Mouse (Mus musculus): ENCODE data around the gene Jak1.
"Not testable (repeated sequence)": the region's sequence is repeated elsewhere in the genome, so short reads cannot be mapped to it uniquely, and the experiment has no call there.

Jak1 gene

GRCm38 (mm10) chr4:101276456-101277070 is 11.5 kb upstream of the Jak1 start:
- DNase-seq (ENCODE audit: low read depth), result no peak

GRCm38 (mm10) chr4:101275881-101276280 is 10.8 kb upstream of the Jak1 start:
- no peak for DNase-seq (ENCODE audit: low read depth)

DNA sequence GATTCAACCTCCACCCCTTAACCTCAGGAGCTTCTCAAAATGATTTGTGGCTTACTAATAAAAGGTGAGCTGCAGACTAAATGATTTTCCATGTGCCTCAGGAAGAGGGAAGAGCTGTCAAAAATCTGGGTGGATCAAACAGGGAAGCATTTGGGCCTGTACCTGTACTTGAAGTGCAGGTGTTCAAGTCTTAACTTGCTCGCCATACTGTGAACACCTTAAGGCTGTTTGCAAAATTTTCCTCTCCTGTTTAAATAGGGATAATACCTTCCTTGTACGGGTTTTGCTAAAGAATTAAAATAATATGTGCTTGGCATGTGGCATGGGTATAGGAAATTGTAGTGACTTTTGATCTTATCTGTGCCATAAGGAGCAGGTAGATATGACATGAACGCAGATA is 5.7 kb upstream of the Jak1 start:
- no peak for DNase-seq (ENCODE audit: low read depth)

GRCm38 (mm10) chr4:101268506-101268905 is 3.4 kb upstream of the Jak1 start:
- not testable (repeated sequence) for DNase-seq (ENCODE audit: low read depth)

DNA sequence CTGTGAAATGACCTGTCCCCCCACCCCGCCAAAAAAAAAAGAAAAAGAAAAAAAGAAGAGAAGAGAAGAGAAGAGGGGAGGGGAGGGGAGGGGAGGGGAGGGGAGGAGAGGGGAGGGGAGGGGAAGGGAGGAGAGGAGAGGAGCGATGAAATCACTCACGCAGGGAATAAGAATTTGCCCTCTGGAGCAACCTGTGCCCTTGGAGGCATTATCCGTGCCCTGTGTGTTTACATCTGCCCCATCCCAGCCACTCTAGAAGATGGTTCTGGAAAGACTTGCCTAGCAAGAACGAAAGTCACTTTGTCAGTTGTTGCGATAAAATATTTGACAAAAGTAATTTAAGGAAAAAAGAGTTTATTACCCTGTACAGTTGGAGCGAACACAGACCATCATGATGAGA is 441 bp upstream of the Jak1 start:
- no peak for DNase-seq (ENCODE audit: low read depth)

DNA sequence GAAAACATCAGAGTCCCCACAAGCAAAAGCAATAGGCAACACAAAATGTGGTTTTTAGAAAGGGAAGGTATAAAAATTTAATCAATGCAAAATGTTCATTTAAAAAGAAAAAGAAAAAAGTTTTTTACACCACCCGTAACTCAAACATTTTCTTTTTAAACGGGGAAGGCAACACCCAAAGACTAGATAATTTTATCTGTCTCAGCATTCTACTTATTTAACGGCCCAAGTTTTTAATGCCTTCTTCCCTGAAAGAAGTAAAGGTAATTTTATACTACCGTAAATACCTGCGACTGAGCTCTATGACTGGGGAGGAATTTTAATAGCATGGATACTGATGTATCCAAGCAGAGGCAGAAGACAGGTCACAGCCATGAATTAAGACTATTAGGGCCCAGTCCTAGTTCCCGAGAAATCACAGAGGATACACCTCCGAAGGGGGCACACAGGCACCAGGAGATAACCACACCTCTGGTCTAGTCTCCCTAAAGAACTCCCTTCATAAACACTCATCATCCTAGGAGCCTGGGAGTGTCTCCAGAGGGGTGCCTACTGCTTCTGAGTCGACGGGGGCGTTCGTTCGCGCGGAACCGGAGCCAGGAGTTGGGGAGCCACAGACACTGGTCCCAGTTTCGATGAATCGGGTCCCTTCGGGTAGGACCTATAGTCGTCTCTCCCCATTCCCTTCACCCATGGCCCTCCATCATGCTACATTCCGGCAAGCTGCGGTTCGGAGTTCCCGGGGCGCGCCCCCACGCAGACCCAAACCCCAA is 928 bp downstream of the Jak1 start:
- DNase-seq (ENCODE audit: low read depth), result no peak

GRCm38 (mm10) chr4:101261596-101261995 is 3.5 kb downstream of the Jak1 start:
- DNase-seq (ENCODE audit: low read depth), result no peak

- no peak for DNase-seq (ENCODE audit: low read depth)
These were observed 4.3 kb downstream of the Jak1 start for GRCm38 (mm10) chr4:101260744-101261291.

GRCm38 (mm10) chr4:101256526-101257210 is 8.4 kb downstream of the Jak1 start:
- no peak for DNase-seq (ENCODE audit: low read depth)

GRCm38 (mm10) chr4:101254606-101255349 is 10.3 kb downstream of the Jak1 start:
- DNase-seq (ENCODE audit: low read depth), result no peak

DNA sequence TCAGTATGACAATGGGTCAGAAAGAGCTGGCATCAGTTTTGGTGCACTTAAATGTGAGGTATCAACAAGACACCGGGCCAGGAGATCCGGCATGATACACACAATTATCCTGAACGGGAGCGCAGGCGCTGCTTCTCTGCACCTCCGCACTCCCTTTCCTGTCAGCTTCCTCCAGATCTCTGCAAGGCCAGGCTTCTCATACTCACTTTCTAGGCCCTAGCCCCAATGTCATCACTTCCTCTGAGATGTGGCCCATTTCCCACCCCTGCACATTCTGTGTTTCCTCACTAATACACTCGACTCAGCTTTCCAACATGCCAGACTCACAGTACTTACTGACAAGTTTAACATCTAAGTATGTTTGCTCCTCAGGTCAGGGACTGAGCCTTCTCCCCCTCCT is 11.1 kb downstream of the Jak1 start:
- no peak for DNase-seq (ENCODE audit: low read depth)

DNA sequence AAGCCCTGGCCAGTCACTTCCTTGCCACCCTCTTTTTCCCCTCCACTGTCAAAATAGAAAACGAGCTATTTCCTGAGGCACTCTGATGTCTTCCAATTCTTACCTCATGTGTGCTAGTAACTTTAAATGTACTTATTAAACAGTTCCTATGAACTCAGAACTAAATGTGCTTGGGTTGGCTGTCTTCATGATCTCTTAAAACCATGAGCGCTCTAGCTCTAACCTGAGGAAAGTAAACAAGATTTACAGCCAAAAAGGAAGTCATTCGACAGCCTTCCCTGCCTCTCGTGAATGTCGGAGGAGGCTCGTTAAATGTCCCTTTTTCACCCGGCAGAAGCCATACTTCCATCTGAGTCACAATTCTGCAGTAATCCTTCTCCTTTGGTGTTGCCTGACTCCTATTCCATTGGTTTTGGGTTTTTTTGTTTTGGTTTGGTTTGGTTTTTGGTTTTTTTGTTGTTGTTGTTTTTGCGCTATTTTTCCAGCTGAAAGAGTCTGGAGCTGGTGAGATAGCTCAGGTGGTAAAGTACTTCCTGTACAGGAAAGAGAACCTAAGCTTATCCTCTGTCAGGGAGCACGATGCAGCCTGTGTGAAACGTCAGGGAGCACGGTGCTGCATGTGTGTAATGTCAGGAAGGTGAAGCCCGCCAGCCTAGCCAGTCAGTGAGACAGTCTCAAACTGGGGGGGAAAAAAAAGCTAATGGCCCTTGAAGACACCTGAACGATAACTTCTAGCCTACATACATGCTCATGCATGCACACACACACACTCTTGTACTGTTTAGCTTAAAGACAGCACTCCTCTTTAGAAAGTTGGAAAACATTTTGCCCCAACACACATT is 12.1 kb downstream of the Jak1 start:
- DNase-seq (ENCODE audit: low read depth), result no peak

DNA sequence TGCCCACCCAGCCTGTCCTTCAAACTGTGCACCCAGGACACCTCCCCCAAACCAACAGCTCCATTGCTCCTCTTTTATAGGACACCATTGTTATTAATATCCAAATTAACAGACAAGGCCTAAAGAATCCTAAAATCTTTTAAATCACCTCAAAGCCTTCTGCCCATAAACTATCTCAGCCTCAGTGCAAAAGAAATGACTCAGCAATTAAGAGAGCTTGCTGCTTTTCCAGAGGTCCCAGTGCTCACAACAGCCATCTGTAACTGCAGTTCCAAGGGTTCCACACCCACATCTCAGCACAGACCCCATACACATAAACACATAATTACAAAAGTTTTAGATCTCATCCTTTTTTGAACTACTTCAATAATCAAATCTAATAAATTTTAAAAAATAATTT is 13.1 kb downstream of the Jak1 start:
- no peak for DNase-seq (ENCODE audit: low read depth)

DNA sequence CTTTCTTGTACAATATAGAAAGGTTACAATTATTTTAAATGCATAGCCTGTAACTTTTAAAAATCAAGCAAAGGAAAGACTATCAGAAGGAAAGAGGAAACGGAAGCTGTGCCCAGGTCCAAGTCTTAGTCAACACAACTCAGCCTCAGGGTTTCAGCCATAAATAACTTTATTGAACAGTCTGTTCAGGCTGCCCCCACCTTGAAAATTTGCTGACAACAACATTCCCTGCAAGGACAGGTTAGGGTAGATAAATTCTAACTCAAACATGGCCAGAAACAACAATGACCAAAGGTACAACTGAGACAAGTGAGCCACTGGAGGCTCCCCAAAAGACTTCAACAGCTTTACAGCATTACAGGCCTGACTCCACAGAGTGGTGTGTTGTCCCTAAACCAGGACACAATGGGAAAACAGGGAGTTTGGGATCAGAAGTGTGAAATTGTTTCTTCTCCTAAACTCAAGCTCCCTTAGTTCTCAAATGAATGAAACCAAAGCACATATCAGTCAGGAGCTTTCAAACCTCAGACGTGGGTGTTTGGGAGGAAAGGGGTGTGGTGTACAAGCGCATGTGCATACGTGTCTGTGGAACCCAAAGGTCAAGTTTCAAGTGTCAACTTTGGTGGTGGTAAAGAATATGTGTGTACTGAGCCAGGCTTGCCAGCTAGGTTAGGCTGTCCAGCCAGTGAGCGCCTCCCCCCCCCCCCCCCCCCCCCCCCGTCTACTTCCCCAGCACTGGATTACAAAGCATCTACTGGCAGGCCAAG is 14.9 kb downstream of the Jak1 start:
- no peak for DNase-seq (ENCODE audit: low read depth)

GRCm38 (mm10) chr4:101247355-101247754 is 17.7 kb downstream of the Jak1 start:
- no peak for DNase-seq (ENCODE audit: low read depth)

DNA sequence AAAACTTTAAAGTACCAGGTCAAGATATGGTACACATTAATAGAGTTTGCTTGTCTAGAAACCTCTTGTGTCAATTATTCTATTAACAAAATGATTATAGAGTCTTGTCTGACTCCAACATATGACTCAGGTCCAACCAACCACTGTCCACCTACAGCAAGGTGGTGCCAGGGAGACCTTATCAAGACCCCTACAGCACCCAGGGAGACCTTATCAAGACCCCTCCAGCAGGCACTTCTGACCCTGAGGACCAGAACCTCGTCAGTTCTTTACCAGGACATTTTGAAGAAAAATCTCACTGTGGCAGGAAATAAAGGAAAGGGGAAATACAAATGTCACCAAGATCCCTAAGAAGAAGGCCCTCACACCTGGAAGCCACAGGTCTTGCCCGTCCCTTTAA is 18.5 kb downstream of the Jak1 start:
- no peak for DNase-seq (ENCODE audit: low read depth)

- no peak for DNase-seq (ENCODE audit: low read depth)
These were observed 20.6 kb downstream of the Jak1 start for GRCm38 (mm10) chr4:101244257-101245011.

DNA sequence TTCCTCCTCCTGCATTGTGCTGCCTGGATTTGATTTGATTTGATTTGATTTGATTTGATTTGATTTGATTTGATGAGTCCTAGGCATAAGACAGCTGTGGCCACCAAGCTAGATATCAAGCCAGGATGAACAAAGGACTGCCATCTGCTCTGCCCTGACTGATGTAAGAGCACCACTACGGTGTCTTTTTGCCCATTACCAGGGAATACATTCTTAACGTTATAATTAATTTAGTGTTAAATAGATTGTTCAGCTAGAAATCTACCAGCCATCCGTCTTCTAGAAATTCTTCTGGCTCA is 24.3 kb downstream of the Jak1 start:
- no peak for DNase-seq (ENCODE audit: low read depth)

DNA sequence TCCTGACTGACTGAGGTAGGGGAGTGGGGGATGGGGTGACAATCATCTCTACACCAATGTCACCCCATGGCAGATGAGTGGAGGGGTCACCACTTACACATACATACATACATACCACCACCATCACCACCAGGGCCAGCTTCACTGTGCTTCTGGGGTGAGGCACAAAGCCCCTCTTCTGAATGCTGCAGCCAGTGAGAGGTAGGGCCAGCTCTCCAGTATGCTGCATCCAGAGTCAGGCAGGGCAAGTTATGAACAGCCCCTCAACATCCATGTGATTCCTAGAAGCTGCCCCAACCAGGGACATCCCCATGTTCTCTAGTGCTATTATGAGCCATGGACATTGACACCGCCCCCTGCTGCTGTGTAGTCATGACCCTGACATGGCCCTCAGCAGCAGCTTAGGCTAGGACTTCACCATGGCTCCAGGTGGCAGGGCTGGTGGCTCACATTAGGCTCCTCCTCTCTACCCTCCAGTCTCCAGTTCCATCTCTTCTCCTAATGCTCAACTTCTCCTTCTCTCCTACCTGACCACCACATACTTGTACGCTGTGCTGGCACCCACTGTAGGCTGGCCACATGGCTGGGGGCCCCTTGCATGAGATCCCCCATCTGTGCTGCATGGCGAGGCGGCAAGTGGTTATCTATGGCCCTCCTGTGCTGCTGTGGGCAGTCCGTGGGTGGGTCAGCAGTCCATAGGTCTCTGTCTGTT is 24.8 kb downstream of the Jak1 start:
- DNase-seq (ENCODE audit: low read depth), result no peak
